Mouse (Mus musculus) MEL (cell line): ENCODE data around the gene Unc5cl. TPM values are rescaled to one million over a fixed set of nuclear protein-coding genes. Genes with fewer than 3 reads are reported as not detected.

Experiments used
- DNase-seq: peaks from one replicate; pipeline ENCODE4 v3.0.0; 2011; ENCODE audit warnings: low read depth, low spot score
- H3K27ac ChIP-seq: 2 replicates; pipeline ENCODE4 v1.5.1; 2012; ENCODE audit warnings: low read depth, mild to moderate bottlenecking, control low read depth, low read length, moderate library complexity; ENCODE audit not compliant: control insufficient read depth
- H3K27me3 ChIP-seq, 2 experiments: fragments of 150-350 bp in 1 of 2; sonication (generic) in 1 of 2; 2 replicates each; pipeline ENCODE4 v1.6.1; 2012; ENCODE audit warnings: low read length in 2 of 2, mild to moderate bottlenecking in 2 of 2, improper control_type of control experiment in 1 of 2, moderate library complexity in 1 of 2; ENCODE audit not compliant: insufficient read depth in 2 of 2, control insufficient read depth in 1 of 2
- H3K36me3 ChIP-seq, 2 experiments: 2 replicates each; pipeline ENCODE4 v1.6.1; 2012 to 2014; ENCODE audit warnings: low read length in 2 of 2, improper control_type of control experiment in 1 of 2, inconsistent platforms in 1 of 2, mild to moderate bottlenecking in 1 of 2; ENCODE audit not compliant: insufficient read depth in 2 of 2, control insufficient read depth in 1 of 2
- H3K4me1 ChIP-seq, 2 experiments: fragments of 150-350 bp in 1 of 2; sonication (generic) in 1 of 2; 2 replicates each; pipeline ENCODE4 v1.6.1; 2012; ENCODE audit warnings: low read length in 2 of 2, improper control_type of control experiment in 1 of 2, mild to moderate bottlenecking in 1 of 2; ENCODE audit not compliant: insufficient read depth in 2 of 2, control insufficient read depth in 1 of 2
- H3K4me3 ChIP-seq, 2 experiments: fragments of 150-350 bp in 1 of 2; sonication (generic) in 1 of 2; 2 replicates each; pipeline ENCODE4 v1.5.1; 2012; ENCODE audit warnings: low read depth in 2 of 2, low read length in 2 of 2, mild to moderate bottlenecking in 2 of 2, moderate library complexity in 2 of 2, control low read depth in 1 of 2, improper control_type of control experiment in 1 of 2; ENCODE audit not compliant: control insufficient read depth in 1 of 2, insufficient read depth in 1 of 2
- H3K79me2 ChIP-seq: 2 replicates; pipeline ENCODE4 v1.6.1; 2012; ENCODE audit warnings: mild to moderate bottlenecking, low read length, moderate library complexity; ENCODE audit not compliant: control insufficient read depth, poor library complexity, insufficient read depth
- H3K9ac ChIP-seq: 2 replicates; pipeline ENCODE4 v1.6.1; 2012; ENCODE audit warnings: low read depth, mild to moderate bottlenecking, control low read depth, low read length, moderate library complexity; ENCODE audit not compliant: control insufficient read depth, poor library complexity, severe bottlenecking
- H3K9me3 ChIP-seq: fragments of 150-350 bp; sonication (generic); replicated peaks from 2 replicates; pipeline ENCODE4 v1.6.1; 2012; ENCODE audit warnings: mild to moderate bottlenecking, low read length, improper control_type of control experiment, moderate library complexity; ENCODE audit not compliant: insufficient read depth
- CHD1 ChIP-seq: IDR thresholded peaks from 2 replicates; pipeline ENCODE4 v1.6.1; 2012; ENCODE audit warnings: low read depth, mild to moderate bottlenecking, inconsistent platforms, low read length, improper control_type of control experiment
- CHD2 ChIP-seq: IDR thresholded peaks from 2 replicates; pipeline ENCODE4 v1.6.1; 2011; ENCODE audit warnings: low read length, improper control_type of control experiment
- EP300 ChIP-seq, 2 experiments: IDR thresholded peaks; 2 replicates each; pipeline ENCODE4 v1.6.1; 2011; ENCODE audit warnings: improper control_type of control experiment in 2 of 2, low read length in 2 of 2, low read depth in 1 of 2, mild to moderate bottlenecking in 1 of 2
- ETS1 ChIP-seq: IDR thresholded peaks from 2 replicates; pipeline ENCODE4 v1.6.1; 2012; ENCODE audit warnings: low read depth, mild to moderate bottlenecking, inconsistent platforms, low read length, improper control_type of control experiment, moderate library complexity
- JUND ChIP-seq: IDR thresholded peaks from 2 replicates; pipeline ENCODE4 v1.6.1; 2011; ENCODE audit warnings: low read depth, mild to moderate bottlenecking, improper control_type of control experiment, low read length
- MAX ChIP-seq: IDR thresholded peaks from 2 replicates; pipeline ENCODE4 v1.6.1; 2011; ENCODE audit warnings: low read length, improper control_type of control experiment
- MXI1 ChIP-seq: IDR thresholded peaks from 2 replicates; pipeline ENCODE4 v1.6.1; 2011; ENCODE audit warnings: mild to moderate bottlenecking, low read depth, low read length, improper control_type of control experiment
- MYB ChIP-seq: IDR thresholded peaks from 2 replicates; pipeline ENCODE4 v1.6.1; 2011; ENCODE audit warnings: mild to moderate bottlenecking, low read depth, low read length, improper control_type of control experiment
- MYC ChIP-seq: IDR thresholded peaks from 2 replicates; pipeline ENCODE4 v1.6.1; 2011; ENCODE audit warnings: low read depth, mild to moderate bottlenecking, low read length, improper control_type of control experiment, moderate library complexity
- NRF1 ChIP-seq: IDR thresholded peaks from 2 replicates; pipeline ENCODE4 v1.6.1; 2014; ENCODE audit warnings: low read depth, mild to moderate bottlenecking, inconsistent platforms, low read length, improper control_type of control experiment, moderate library complexity; ENCODE audit not compliant: poor library complexity, insufficient read depth, severe bottlenecking
- POLR2AphosphoS2 ChIP-seq: IDR thresholded peaks from 2 replicates; pipeline ENCODE4 v1.6.1; 2011; ENCODE audit warnings: low read length, improper control_type of control experiment
- SIN3A ChIP-seq: IDR thresholded peaks from 2 replicates; pipeline ENCODE4 v1.6.1; 2012; ENCODE audit warnings: low read length, improper control_type of control experiment, inconsistent platforms
- SMC3 ChIP-seq: IDR thresholded peaks from 2 replicates; pipeline ENCODE4 v1.6.1; 2011; ENCODE audit warnings: low read depth, low read length, improper control_type of control experiment
- TAL1 ChIP-seq: IDR thresholded peaks from 2 replicates; pipeline ENCODE4 v1.6.1; 2012; ENCODE audit warnings: mild to moderate bottlenecking, inconsistent platforms, low read length, moderate library complexity, mixed read lengths
- TCF12 ChIP-seq: IDR thresholded peaks from 2 replicates; pipeline ENCODE4 v1.6.1; 2014; ENCODE audit warnings: low read depth, mild to moderate bottlenecking, inconsistent platforms, low read length, improper control_type of control experiment, moderate library complexity
- USF1 ChIP-seq: IDR thresholded peaks from 2 replicates; pipeline ENCODE4 v1.6.1; 2014; ENCODE audit warnings: low read depth, mild to moderate bottlenecking, inconsistent platforms, low read length, improper control_type of control experiment, moderate library complexity
- ZKSCAN1 ChIP-seq: IDR thresholded peaks from 2 replicates; pipeline ENCODE4 v1.6.1; 2012; ENCODE audit warnings: low read depth, mild to moderate bottlenecking, inconsistent platforms, low read length, improper control_type of control experiment, moderate library complexity
- ZMIZ1 ChIP-seq: IDR thresholded peaks from 2 replicates; pipeline ENCODE4 v1.6.1; 2012; ENCODE audit warnings: low read depth, mild to moderate bottlenecking, inconsistent platforms, low read length, improper control_type of control experiment, moderate library complexity
- ZNF384 ChIP-seq: IDR thresholded peaks from 2 replicates; pipeline ENCODE4 v1.6.1; 2012; ENCODE audit warnings: low read depth, mild to moderate bottlenecking, inconsistent platforms, low read length, improper control_type of control experiment
- polyA plus RNA-seq, 2 experiments: library from polyadenylated mRNA; stranded (reverse) in 1 of 2; unstranded in 1 of 2; fragments of >175 nt in 1 of 2; fragments of >200 nt in 1 of 2; gene quantifications; 2 replicates each; pipeline versions ENCODE4 v1.2.1 to v1.2.4; 2012; ENCODE audit warnings: low replicate concordance in 2 of 2, low read depth in 1 of 2; ENCODE audit not compliant: insufficient read length in 2 of 2, insufficient read depth in 1 of 2, missing spikeins in 1 of 2
- total RNA-seq: library from RNA; depleted of rRNA; stranded (reverse); fragments of 300-350 nt; gene quantifications from 2 replicates; pipeline ENCODE4 v1.2.3, GENCODE M21; 2012

The Unc5cl gene
- total and polyA plus RNA-seq, 3 experiments: 4.7 to 7.7 TPM; not detected in 1

DNA sequence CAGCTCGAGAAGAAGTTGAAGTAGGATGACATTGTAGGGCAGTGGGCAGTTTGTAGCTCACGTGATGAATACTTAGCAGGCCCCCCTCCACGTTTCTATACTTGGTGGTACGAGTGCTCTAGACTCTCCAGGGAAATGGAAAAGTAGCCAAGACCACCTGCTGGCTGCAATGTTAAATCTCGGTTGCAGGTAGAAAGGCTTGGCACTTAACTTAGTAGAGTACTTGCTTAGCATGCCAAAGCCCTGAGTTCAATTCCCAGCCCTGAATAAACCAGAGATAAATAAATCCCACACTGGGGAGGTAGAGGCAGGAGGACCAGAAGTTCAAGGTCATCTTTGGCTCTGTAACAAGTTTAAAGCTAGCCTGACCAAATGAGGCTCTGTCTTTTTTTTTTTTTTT is 20.2 kb upstream of the Unc5cl start:
- Histone ChIP-seq H3K79me2 (no peaks in the 10 kb centered on the region), H3K27ac (no peak overlapping the region)
- TF ChIP-seq MYB (no peak), ZNF384 (peak; percentile 71)

GRCm38 (mm10) chr17:48436487-48436886 is 18.2 kb upstream of the Unc5cl start:
- H3K4me1 ChIP-seq: peaks cover 2 to 8% of the 10 kb centered on the region in 2 experiments; a peak in 2 of 4 replicates
- TF ChIP-seq MXI1 (no peak), CHD1 (no peak), TCF12 (no peak), MAX (no peak), SMC3 (no peak), ETS1 (no peak), TAL1 (no peak), SIN3A (no peak), CHD2 (no peak), NRF1 (no peak), POLR2AphosphoS2 (no peak), JUND (no peak), EP300 (IDR thresholded peaks at IDR 0.05; ENCODE audit: low read depth in 1 of 2, low read length in 2 of 2) (no peak), USF1 (no peak), ZKSCAN1 (no peak), ZMIZ1 (no peak), MYC (no peak)
- TF ChIP-seq, all 39 proteins: peak for 0
- H3K27ac ChIP-seq: no peak overlapping the region

More for the DNA sequence above, 20.2 kb upstream of the Unc5cl start:
- Histone ChIP-seq H3K9me3 (no peaks in the 10 kb centered on the region), H3K27me3 (no peaks in the 10 kb centered on the region), H3K4me3 (no peak overlapping the region), H3K36me3 (peaks cover 0 to 6% of the 10 kb centered on the region in 2 experiments; a peak in 1 of 4 replicates), H3K4me1 (peaks cover 2 to 10% of the 10 kb centered on the region in 2 experiments; a peak in 2 of 4 replicates), H3K9ac (no peak overlapping the region)
- no peak for DNase-seq

More at GRCm38 (mm10) chr17:48436487-48436886, 18.2 kb upstream of the Unc5cl start:
- DNase-seq: no peak
- Histone ChIP-seq H3K36me3 (peaks cover 0 to 6% of the 10 kb centered on the region in 2 experiments; a peak in 1 of 4 replicates), H3K4me3 (no peak overlapping the region), H3K9ac (no peak overlapping the region), H3K9me3 (no peaks in the 10 kb centered on the region), H3K27me3 (no peaks in the 10 kb centered on the region), H3K79me2 (no peaks in the 10 kb centered on the region)
